Mouse (Mus musculus): ENCODE measurements around the gene Pdia4. TPM values are rescaled to one million over a fixed set of nuclear protein-coding genes. Genes with fewer than 3 reads are reported as not detected.

Pdia4 gene
- 16.3 and 22.2 TPM in 2 replicates for polyA plus RNA-seq (2012)

DNA sequence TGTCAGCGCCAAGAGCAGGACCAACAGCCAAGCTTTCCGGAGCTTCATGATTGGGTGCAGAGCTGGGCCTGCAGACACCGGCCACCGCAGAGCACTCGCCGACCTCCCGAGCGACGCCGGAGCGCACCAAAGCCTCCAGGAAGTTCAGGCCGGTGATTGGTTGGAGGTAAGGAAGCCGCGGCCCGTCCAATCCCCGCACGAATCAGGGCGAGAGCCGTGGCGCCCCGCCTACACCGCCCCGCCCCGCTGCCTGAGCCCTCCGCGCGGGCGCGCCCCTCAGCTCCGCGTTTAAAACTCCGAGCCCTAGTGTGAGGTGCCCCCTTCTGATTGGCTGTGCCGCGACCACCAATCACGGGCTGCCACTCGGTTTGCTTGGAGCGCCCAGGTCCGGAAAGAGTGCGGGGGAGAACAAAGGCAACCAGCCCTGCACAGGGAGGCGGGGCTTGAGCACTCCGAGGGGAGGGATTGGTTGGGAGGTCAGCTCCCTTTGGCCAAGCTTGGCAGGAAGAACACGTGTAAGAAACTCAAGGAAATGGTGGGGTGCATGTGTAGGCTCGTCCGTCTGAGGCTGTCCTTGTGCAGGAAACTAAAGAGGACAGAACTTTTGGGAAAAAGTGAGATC is at the start of gene Pdia4:
TSS of gene Pdia4 (minus strand) at position 174 of the 622 bp plus-strand sequence.

GRCm38 (mm10) chr6:47835482-47835983 is 22.3 kb upstream of the Pdia4 start, which contains the start of gene Zfp398:
Zfp398 (plus strand) TSS chr6:47835661.

DNA sequence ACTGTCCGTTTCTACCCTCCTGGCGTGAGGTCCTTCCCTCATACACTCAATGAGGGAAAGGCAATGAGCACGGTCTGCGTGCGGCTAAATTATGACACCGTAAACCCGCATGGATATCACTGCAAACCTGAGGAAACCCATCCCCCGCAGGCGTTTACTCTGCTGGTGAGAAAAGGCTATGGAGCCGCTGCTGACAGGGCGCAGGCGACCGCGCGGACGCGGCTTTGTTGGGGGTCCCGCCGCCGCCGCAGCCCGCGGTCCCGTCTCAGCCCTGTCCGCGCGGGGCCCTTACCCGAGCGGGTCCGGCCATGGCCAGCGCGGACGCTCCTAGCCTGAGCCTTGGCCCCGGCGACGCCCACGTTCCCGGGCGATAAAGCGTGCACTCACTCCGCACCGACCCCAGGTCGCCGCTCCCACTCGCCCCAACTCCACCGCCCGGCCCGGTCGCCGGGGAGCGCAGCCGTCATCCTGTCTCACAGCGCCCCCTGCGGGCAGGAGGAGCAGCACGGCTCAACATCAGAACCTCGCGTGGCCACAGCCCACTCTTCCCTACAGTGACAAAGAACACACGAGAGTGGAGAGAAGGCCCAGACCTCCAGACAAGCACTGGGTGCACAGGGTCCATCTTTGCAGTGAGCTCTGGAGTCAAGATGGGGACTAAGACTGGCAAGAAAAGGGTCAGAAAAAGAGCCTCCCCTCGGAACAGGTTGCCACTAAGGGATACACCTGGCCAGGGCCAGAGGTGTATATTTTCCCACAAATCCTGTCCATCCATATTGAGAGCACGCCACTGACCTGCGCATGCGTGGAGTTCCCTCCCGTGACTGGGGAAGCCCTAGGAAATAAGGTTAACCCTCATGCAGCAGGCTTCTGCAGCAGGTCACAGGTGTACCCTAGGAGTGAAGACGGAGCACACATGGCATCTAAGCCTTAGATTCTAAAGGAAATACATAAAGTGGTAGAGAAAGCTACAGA is 17.2 kb upstream of the Pdia4 start, which contains the start of gene Zfp786:
TSS of gene Zfp786 (minus strand) at position 764 of the 975 bp plus-strand sequence.

Other genes with a start within 250 kb of the Pdia4 start
- gene Ezh2, start 218.1 kb downstream of the Pdia4 start, polyA plus RNA-seq (2012) = 34.4 and 46.0 TPM in 2 replicates
- gene Zfp786, start 17.4 kb upstream of the Pdia4 start, polyA plus RNA-seq (2012) = 0.17 and 0.45 TPM in 2 replicates
- 6.6 TPM in 2 replicates for gene Zfp398, start 22.2 kb upstream of the Pdia4 start, polyA plus RNA-seq (2012)
- 21.3 and 22.2 TPM in 2 replicates for gene Zfp282, start 63.8 kb upstream of the Pdia4 start, polyA plus RNA-seq (2012)
- 23.8 and 32.4 TPM in 2 replicates for gene Zfp212, start 107.0 kb upstream of the Pdia4 start, polyA plus RNA-seq (2012)
- 13.3 and 18.9 TPM in 2 replicates for gene Zfp956, start 140.0 kb upstream of the Pdia4 start, polyA plus RNA-seq (2012)
- gene Zfp777, start 235.5 kb upstream of the Pdia4 start, polyA plus RNA-seq (2012) = 55.2 and 61.1 TPM in 2 replicates